Mouse (Mus musculus): ENCODE results near the gene Cacna1s.
A peak's percentile ranks its signal among the peaks of the same experiment; 100 is the strongest.

Gene Cacna1s

GRCm38 (mm10) chr1:136052547-136052946, at the start of gene Cacna1s:
Cacna1s (plus strand) TSS chr1:136052750.
- no peak for DNase-seq

- no peak for DNase-seq
Observed at GRCm38 (mm10) chr1:136006292-136006748, 46.2 kb upstream of the Cacna1s start, which contains the start of gene Igfn1. Igfn1 (minus strand) TSS chr1:136006342.

- peak; percentile 95 for DNase-seq
Observed at GRCm38 (mm10) chr1:136007211-136008158, 45.1 kb upstream of the Cacna1s start, which contains the start of gene Tmem9. Tmem9 (plus strand) TSS chr1:136008150.

DNA sequence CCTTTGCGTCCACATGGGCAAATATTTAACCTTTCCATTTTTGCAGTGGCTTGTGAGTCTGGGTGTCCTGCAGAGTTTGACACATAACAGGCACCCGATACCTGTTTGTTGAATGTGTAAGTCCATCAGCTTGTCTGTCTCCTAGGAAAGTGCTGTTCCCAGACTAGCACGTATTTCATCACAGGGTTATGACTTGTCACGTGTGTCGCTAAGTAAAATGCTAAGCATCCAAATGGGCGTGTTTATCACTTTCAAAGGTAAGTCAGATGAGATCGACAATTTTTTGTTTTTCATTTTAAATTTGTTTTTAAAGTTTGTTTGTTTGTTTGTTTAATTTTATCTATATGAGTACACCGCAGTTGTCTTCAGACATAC, 44.4 kb upstream of the Cacna1s start:
- no peak for DNase-seq

- DNase-seq, result no peak
Observed at GRCm38 (mm10) chr1:136010247-136010646, 42.3 kb upstream of the Cacna1s start.

DNA sequence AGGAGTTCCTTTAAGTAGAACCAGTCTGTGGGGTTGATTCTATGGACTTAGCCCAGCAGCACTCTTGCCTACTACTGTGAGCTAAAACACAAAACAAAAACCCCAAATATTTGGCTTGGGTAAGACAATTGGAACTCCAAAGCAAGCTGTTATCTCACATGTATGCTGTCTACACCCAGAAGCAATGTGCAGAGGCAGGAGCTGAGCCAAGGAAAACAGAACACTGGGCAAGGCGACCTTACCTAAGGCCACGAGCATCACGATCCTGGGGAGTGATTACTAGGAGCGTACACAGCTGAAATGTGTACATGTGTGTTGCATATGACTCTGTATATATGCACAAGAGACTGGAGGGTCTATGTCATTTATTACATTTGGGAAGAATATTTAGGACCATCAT, 39.0 kb upstream of the Cacna1s start:
- DNase-seq, result no peak

DNA sequence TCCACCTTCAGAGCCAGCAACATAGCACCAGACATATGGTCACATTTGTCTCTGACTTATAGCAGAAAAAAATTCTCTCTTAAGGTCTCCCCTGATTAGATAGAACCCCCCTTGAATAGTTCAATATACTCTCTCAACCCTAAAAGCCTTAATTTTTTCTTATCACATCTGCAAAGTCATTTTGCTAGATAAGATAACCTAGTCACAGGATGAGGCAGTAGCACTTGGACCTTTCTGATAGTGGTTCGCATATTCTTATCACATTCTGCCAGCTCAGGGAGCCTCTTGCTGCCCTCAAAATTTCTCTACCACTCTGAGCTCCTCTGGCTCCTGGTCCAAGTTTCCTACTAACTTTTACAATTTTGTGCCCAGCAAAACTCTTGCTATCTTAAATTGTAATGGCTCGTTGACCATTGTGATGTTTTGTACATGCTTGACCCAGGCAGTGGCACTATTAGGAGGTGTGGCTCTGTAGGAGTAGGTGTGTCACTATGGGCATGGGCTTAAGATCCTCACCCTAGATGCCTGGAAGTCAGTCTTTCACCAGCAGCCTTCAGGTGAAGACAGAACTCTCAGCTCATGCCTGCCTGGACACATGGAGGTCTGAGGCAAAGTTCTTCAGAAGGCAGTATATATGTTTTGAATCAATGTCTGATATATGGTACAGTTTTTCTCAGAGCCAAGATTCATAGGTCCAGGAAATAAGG, 37.6 kb upstream of the Cacna1s start:
- no peak for DNase-seq

DNA sequence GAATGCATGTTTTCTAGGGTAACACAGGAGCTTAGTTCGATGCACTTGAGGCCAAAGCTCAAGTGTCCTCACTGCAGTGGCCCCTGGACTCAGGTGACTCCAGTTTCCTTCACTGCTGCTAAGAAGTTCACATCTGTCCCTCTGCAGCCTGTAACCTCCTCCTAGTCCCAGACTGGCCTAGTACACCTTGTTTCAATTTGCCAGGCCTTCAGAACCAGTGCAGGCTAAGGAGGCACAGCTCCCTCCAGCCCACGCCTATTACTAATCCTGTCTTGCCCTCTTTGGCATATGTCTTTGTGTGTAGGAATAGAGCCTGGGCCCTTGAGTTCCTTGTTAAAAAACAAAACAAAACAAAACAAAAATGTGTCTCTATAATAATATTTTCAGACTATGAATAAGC, 35.2 kb upstream of the Cacna1s start:
- no peak for DNase-seq

- peak; percentile 94 for DNase-seq
Observed at GRCm38 (mm10) chr1:136017907-136018313, 34.6 kb upstream of the Cacna1s start.

- peak; percentile 61 for DNase-seq
Observed at GRCm38 (mm10) chr1:136018390-136019189, 34.0 kb upstream of the Cacna1s start.

DNA sequence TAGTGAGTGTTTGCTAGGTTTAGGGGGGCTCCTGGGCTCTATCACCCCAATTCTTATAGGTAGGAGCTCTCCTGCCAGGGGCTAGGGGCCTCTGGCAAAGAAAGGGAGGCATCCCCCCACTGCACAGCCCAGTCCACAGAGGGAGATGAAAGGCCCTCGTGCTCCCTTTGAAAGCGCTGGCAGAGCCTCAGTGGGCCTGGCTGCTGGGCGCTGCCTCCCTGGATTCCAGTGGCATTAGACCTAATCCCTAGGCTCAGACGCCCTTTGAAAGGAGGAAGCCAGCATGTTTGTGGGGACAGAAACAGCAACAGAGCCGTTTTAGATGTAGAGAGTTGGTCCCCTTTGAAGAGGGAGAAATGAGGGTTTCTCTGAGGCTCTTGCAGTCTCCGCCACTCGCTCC, 22.3 kb upstream of the Cacna1s start:
- DNase-seq, result no peak

DNA sequence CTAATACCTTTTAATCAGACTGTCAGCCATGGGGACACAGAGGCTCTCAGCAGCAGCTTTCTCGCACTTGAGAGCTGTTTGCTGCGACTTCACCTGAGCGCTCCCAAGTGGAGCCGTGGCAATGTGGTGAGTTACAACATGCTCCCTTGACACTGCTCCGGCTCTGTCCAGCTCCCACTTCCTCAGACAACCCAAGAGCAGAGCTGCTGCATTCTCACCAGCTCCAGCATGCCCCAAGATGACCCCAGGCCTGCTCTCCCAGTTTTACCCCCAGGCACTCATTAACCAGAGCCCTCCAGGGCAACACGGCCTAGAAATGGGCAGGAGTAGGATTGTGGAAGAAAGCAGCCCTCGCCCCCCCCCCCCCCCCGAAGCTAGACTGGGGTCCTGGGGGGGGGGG, 20.9 kb upstream of the Cacna1s start:
- peak; percentile 63 for DNase-seq

- DNase-seq, result no peak
Observed at GRCm38 (mm10) chr1:136032961-136033360, 19.6 kb upstream of the Cacna1s start.

GRCm38 (mm10) chr1:136038746-136039538, 13.6 kb upstream of the Cacna1s start:
- DNase-seq, result no peak

GRCm38 (mm10) chr1:136040452-136040851, 12.1 kb upstream of the Cacna1s start:
- DNase-seq, result no peak

- no peak for DNase-seq
Observed at GRCm38 (mm10) chr1:136040874-136041273, 11.7 kb upstream of the Cacna1s start.

GRCm38 (mm10) chr1:136045774-136046173, 6.8 kb upstream of the Cacna1s start:
- DNase-seq, result peak; percentile 19

- no peak for DNase-seq
Observed at GRCm38 (mm10) chr1:136047432-136047831, 5.1 kb upstream of the Cacna1s start.

DNA sequence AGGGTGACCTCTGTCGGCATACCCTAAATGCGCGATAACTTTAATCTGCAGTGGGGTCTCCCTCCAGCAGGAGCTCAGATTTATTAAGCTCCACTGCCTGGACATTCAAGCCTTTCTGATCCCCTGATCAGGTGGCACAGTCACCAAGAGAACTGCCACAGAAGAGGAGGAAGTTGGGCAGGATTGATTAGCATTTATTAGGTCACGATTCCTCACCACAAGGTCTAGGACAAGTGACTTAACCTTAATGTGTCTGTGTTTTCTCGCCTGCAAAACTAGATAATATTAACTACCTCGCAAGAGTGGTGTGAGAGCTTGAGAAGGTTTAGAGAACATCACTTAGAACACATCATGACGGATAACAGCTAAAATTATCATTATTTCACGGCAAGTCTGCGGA, 4.7 kb upstream of the Cacna1s start:
- DNase-seq, result no peak

DNA sequence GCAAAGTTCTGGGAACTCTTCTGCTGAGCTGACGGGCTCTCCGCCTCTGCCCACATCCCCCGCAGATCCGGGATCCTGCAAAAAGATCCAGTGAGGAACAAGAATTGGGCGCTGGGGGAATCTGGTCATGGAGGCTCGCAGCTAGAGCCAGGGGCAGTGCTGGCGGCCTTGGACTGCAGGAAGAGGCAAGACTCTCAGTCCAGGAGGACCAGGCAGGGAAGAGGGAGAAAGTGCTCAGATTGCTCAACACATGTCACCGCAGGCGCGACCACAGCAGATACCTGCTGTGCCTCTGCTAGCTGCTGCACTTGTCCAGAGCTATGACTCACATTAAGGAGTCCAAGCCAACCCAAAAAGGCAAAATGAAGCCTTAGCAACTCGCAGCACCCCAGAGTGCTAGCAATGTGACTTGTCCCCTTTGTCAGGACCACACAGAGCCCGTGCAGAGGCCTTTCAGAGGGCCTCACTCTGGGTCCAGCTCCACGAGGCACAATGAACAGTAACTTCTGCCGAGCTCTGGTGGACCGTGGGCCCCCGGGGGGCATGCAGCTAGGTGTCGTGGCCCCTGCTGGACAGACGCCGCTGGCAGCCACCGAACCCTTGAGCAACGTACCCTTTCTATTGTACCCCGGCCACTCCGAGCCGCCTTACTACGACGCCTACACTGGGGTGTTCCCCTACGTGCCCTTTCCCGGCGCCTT, 2.1 kb upstream of the Cacna1s start, which contains the start of gene Ascl5:
TSS of gene Ascl5 (plus strand) at position 493 of the 701 bp plus-strand sequence.
- DNase-seq, result no peak

- DNase-seq, result no peak
Observed at GRCm38 (mm10) chr1:136051013-136051315, 1.6 kb upstream of the Cacna1s start.
